In the genomic region with DNA sequence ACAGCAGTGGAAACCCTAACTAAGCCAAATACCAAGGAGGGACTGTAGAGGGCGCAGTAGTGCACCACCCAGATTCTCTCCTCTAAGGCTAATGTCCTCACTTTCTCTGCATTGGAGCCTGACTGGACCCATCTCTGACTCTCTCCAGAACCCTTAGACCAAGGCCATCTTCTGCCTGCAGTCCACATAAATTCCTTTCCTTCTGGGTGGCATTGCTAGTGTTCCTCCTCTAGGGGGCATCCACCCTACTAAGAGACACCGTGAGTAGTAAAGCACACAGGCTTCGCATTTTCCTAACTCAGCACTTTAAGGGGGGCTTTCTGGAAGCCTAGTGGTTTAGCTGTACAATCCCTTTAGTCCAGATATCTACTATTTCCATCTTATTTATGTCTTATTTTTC, we compare ENCODE assay signal across 14 mouse cellular contexts.
DNase-seq lines count a peak whose midpoint lies in the region; ATAC-seq and TF ChIP-seq lines count a peak whose summit lies in the region.
"Had no signal": no experiment of that assay in that cellular context is flagged by ENCODE, and none has a peak within 500 bp of the region (broad histone marks: within the 10 kb centered on the region; RNA-seq: fewer than 3 reads in every experiment).

No protein-coding gene starts in this region.

- no peak for ATAC-seq in CD4-positive, CD25-positive, alpha-beta regulatory T cell, adult 4 months
- no peak for ATAC-seq in forebrain, embryonic 14.5 days
- ATAC-seq: hindbrain, embryonic 16.5 days; midbrain, embryonic 15.5 days had no signal

- H3K4me1 ChIP-seq in forebrain, embryonic 14.5 days (ENCODE audit: control insufficient read depth, insufficient read depth, low read length), result peaks cover 13% of the 10 kb centered on the region

- peak; percentile 65 for TF ChIP-seq CTCF in layer of hippocampus, adult 2 months (conservative IDR thresholded peaks at IDR 0.05)

- no peak overlapping the region for H3K27ac ChIP-seq in layer of hippocampus, adult 2 months
- no peak overlapping the region for H3K27ac ChIP-seq in forebrain, embryonic 14.5 days (ENCODE audit: low read depth, low read length)
- H3K27ac ChIP-seq: midbrain, embryonic 15.5 days had no signal

- H3K4me2 ChIP-seq in forebrain, embryonic 14.5 days (ENCODE audit: low read length), result no peak overlapping the region
- H3K4me2 ChIP-seq: midbrain, embryonic 15.5 days had no signal

- H3K9me3 ChIP-seq in forebrain, embryonic 14.5 days (replicated peaks; ENCODE audit: control insufficient read depth, low read length), result no peaks in the 10 kb centered on the region
- H3K9me3 ChIP-seq: midbrain, embryonic 15.5 days had no signal

- H3K9ac ChIP-seq in forebrain, embryonic 14.5 days (ENCODE audit: low read length), result no peak overlapping the region
- H3K9ac ChIP-seq: midbrain, embryonic 15.5 days had no signal

- DNase-seq in CD4-positive, CD25-positive, alpha-beta regulatory T cell, adult 2 months (ENCODE audit: low read depth, low spot score), result peak; percentile 3
- no peak for DNase-seq in layer of hippocampus, adult 2 months (ENCODE audit: low spot score in 2 of 2)
- no peak for DNase-seq in layer of hippocampus, postnatal 36 days
- DNase-seq in thymus, postnatal 14 days, result peak; percentile 17
- no peak for DNase-seq in thymus, adult 18-20 months
- DNase-seq in forebrain, embryonic 14.5 days (ENCODE audit: low spot score), result no peak
- no peak for DNase-seq in cerebellum, postnatal 14 days
- DNase-seq: adrenal gland, adult 2 months; cerebellum, postnatal 25 days; kidney, postnatal 25 days; lung, postnatal 36 days had no signal

- no peaks in the 10 kb centered on the region for H3K27me3 ChIP-seq in forebrain, embryonic 14.5 days (replicated peaks; ENCODE audit: control insufficient read depth, insufficient read depth, low read length)

- no peak overlapping the region for H3K4me3 ChIP-seq in layer of hippocampus, adult 2 months
- no peak overlapping the region for H3K4me3 ChIP-seq in forebrain, embryonic 14.5 days (ENCODE audit: low read depth, low read length)
- H3K4me3 ChIP-seq: midbrain, embryonic 15.5 days had no signal

- H3K36me3 ChIP-seq in forebrain, embryonic 14.5 days (ENCODE audit: control insufficient read depth, insufficient read depth, low read length), result no peaks in the 10 kb centered on the region
- H3K36me3 ChIP-seq: midbrain, embryonic 15.5 days had no signal

- WGBS in forebrain, embryonic 14.5 days, result 78% methylated on average over 3 of the region's 3 CpGs

Comparison
In these comparisons a context has a peak if more than half of its experiments do, and no peak if none do; other contexts are left out.
1. DNase-seq: peak in CD4-positive, CD25-positive, alpha-beta regulatory T cell, adult 2 months (single experiment) and thymus, postnatal 14 days (single experiment); none in layer of hippocampus, adult 2 months (0 of 2), layer of hippocampus, postnatal 36 days (0 of 2), thymus, adult 18-20 months (0 of 2), forebrain, embryonic 14.5 days (single experiment) and cerebellum, postnatal 14 days (0 of 2).